Mouse (Mus musculus): Measurements from ENCODE around the gene Mast4. TPM values are rescaled to one million over a fixed set of nuclear protein-coding genes. Genes with fewer than 3 reads are reported as not detected.

The Mast4 gene
- polyA plus RNA-seq, 1 experiment from 2014 or later = 10.1 TPM

DNA sequence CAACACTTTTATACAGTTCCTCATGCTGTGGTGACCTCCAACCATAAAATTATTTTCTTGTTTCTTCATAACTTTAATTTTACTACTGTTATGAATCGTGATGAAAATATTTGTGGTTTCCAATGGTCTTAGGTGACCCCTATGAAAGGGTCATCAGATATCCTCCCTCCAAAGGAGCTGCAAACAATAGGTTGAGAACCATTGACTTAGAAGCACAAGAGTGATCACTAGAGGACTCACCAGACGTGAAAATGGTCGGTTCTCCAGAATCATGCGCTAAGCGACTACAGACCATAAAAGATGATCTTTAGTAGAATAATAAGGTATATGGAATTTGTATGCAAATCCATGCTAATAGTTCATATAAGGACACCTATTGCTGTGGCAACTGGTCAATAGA, 644.1 kb downstream of the Mast4 start:
- no peak for ATAC-seq (replicated peaks; ENCODE audit: low FRiP score)

DNA sequence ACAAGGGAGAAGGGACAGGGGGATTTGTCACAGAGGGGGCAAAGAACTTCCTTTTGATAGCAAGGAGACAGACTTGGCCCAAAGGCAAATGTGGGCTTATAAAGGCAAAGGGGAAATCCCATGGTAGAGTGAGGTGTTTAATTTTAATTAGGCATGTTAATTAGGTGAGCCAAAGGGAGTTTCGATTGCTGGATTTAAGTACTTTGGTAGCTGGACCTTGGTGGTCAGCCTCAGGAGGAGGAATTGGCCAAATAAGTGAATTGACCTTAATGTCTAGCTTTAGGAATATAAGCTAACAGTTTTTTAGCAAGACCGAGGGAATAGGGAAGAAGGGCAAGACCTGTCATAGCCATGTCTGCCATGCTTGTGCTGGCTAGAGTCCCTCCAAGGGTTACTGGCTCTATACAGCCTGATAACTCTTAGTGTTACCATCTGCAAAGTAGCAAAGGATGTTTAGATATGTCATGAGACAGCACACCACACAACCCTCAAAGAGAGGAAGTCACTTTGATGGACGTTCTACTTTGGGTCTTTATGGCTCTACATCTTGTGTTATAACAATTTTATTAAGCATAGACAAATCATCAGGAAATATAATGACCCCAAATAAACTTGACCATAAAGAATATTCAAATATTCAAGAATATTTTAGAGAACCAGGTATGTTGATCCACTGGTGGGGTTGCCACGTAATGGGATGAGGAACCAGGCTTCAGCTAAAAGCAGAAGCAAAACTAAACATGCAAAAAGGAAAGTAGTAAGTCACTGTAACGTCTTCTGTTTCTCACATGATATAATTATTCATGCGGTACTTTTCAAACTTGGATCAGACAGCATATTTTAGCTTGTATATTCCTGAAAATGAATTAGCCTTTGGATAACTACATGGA, 644.9 kb downstream of the Mast4 start:
- Histone ChIP-seq H3K9me3 (ENCODE audit: control insufficient read depth, low read length) (no peaks in the 10 kb centered on the region), H3K36me3 (ENCODE audit: control insufficient read depth, insufficient read depth, low read length) (no peaks in the 10 kb centered on the region), H3K27ac (ENCODE audit: low read depth, low read length) (no peak overlapping the region), H3K27me3 (replicated peaks; ENCODE audit: control insufficient read depth, insufficient read depth, low read length) (no peaks in the 10 kb centered on the region), H3K9ac (ENCODE audit: low read depth, low read length) (no peak overlapping the region), H3K4me1 (replicated peaks; ENCODE audit: control insufficient read depth, insufficient read depth, low read length) (no peaks in the 10 kb centered on the region), H3K4me3 (ENCODE audit: low read depth, low read length) (no peak overlapping the region), H3K4me2 (no peak overlapping the region)
- ATAC-seq (replicated peaks; ENCODE audit: low FRiP score) (no peak), DNase-seq (ENCODE audit: low spot score) (no peak)
- 62% methylated on average over 6 of the region's 6 CpGs for WGBS

More for the DNA sequence above, 644.1 kb downstream of the Mast4 start:
- no peaks in the 10 kb centered on the region for H3K4me1 ChIP-seq (replicated peaks; ENCODE audit: control insufficient read depth, insufficient read depth, low read length)
- H3K27ac ChIP-seq (ENCODE audit: low read depth, low read length) = no peak overlapping the region
- no peak overlapping the region for H3K9ac ChIP-seq (ENCODE audit: low read depth, low read length)
- H3K27me3 ChIP-seq (replicated peaks; ENCODE audit: control insufficient read depth, insufficient read depth, low read length) = no peaks in the 10 kb centered on the region
- H3K36me3 ChIP-seq (ENCODE audit: control insufficient read depth, insufficient read depth, low read length) = no peaks in the 10 kb centered on the region
- no peak overlapping the region for H3K4me2 ChIP-seq
- no peaks in the 10 kb centered on the region for H3K9me3 ChIP-seq (ENCODE audit: control insufficient read depth, low read length)
- no peak overlapping the region for H3K4me3 ChIP-seq (ENCODE audit: low read depth, low read length)
- 84% methylated on average over 5 of the region's 5 CpGs for WGBS
- no peak for DNase-seq (ENCODE audit: low spot score)

DNA sequence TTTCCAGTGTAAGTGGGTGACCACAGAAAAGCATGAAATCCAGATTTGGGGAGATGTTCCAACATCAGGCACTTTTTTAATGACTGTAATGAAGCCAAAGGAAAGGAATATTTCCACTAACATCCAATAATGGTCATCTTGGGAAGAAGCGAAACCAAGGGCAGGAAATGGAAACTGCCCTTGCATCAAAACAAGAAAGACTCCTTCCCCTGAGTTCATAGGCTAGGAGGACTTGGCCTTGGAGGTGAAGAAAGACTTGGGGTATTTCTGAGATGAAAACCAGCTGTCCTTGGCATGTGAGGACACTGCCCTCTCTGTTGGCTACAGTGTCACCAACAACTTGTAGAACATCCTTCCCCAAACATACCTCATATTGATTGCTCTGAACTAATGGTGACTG, 646.2 kb downstream of the Mast4 start:
- 96% methylated on average over 1 of the region's 1 CpGs for WGBS
- no peak overlapping the region for H3K4me3 ChIP-seq (ENCODE audit: low read depth, low read length)
- DNase-seq (ENCODE audit: low spot score) (no peak), ATAC-seq (replicated peaks; ENCODE audit: low FRiP score) (no peak)
- no peaks in the 10 kb centered on the region for H3K27me3 ChIP-seq (replicated peaks; ENCODE audit: control insufficient read depth, insufficient read depth, low read length)
- H3K36me3 ChIP-seq (ENCODE audit: control insufficient read depth, insufficient read depth, low read length) = no peaks in the 10 kb centered on the region
- no peak overlapping the region for H3K27ac ChIP-seq (ENCODE audit: low read depth, low read length)
- H3K4me2 ChIP-seq = no peak overlapping the region
- H3K4me1 ChIP-seq (replicated peaks; ENCODE audit: control insufficient read depth, insufficient read depth, low read length) = no peaks in the 10 kb centered on the region
- no peaks in the 10 kb centered on the region for H3K9me3 ChIP-seq (ENCODE audit: control insufficient read depth, low read length)
- H3K9ac ChIP-seq (ENCODE audit: low read depth, low read length) = no peak overlapping the region

DNA sequence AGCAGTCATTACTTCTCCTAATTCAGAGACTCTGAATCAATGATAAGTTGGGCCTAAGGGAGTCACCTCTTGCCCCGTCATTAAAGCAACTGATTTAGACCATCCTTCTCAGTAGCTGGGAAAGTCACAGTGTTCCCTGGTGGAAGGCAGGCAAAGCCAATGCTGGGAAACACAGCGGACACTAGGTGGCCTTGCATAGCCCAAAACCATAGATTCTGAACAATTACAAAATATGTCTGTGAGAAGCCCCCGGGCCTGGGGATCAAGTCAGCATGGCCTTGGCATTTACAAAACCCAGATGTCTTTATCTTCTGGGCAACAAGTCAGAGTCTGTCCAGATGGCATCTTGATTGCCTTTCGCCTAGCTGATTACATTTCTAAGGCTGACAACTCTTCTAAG, 649.4 kb downstream of the Mast4 start:
- Histone ChIP-seq H3K9ac (ENCODE audit: low read depth, low read length) (no peak overlapping the region), H3K4me2 (no peak overlapping the region), H3K9me3 (ENCODE audit: control insufficient read depth, low read length) (no peaks in the 10 kb centered on the region), H3K27ac (ENCODE audit: low read depth, low read length) (no peak overlapping the region), H3K27me3 (replicated peaks; ENCODE audit: control insufficient read depth, insufficient read depth, low read length) (no peaks in the 10 kb centered on the region), H3K36me3 (ENCODE audit: control insufficient read depth, insufficient read depth, low read length) (no peaks in the 10 kb centered on the region), H3K4me1 (replicated peaks; ENCODE audit: control insufficient read depth, insufficient read depth, low read length) (no peaks in the 10 kb centered on the region), H3K4me3 (ENCODE audit: low read depth, low read length) (no peak overlapping the region)
- 73% methylated on average over 4 of the region's 4 CpGs for WGBS
- ATAC-seq (replicated peaks; ENCODE audit: low FRiP score) (no peak), DNase-seq (ENCODE audit: low spot score) (no peak)

All from liver, embryonic 11.5 days (tissue).